Mouse (Mus musculus): ENCODE measurements around the gene Med12l. TPM values are rescaled to one million over a fixed set of nuclear protein-coding genes. Genes with fewer than 3 reads are reported as not detected.

The Med12l gene
- total and polyA plus RNA-seq, 3 experiments = 0.93 to 2.0 (median 1.5) TPM

DNA sequence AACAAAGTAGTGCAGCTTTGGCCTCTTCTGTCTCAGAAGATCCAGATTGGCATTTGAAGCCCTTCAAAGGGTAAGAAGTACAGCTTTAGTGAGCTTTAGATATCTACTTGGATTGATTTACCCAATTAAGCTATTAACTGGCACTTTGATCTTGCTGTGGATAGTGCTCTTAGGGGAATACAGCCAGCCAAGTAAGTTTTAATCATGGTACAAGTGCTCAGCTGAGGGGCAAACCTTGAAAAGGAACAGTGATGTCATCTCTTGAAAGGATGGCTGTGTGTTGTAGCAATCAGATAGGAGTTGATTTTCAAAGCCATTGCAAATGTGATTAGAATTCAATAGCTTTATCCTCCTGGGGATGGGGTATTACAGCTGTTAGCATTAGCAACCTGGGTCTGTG lies 176.5 kb downstream of the Med12l start:
- no peak for DNase-seq (ENCODE audit: extremely low read depth)
- Histone ChIP-seq H3K4me2 (ENCODE audit: insufficient read depth, low read depth, poor library complexity, severe bottlenecking) (no peak overlapping the region), H3K36me3 (replicated peaks in 1 of 2; ENCODE audit: control insufficient read depth in 1 of 2, insufficient read depth in 1 of 2, low read length in 1 of 2) (no peaks in the 10 kb centered on the region), H3K4me3 (replicated peaks in 1 of 3; ENCODE audit: low read depth in 2 of 3, low read length in 2 of 3, poor library complexity in 1 of 3) (no peak overlapping the region), H3K27me3 (replicated peaks) (no peaks in the 10 kb centered on the region), H3K79me2 (replicated peaks; ENCODE audit: control insufficient read depth, extremely low read depth, insufficient read depth, poor library complexity, severe bottlenecking) (no peaks in the 10 kb centered on the region), H3K27ac (ENCODE audit: insufficient read depth, low read depth) (no peak overlapping the region), H3K9ac (ENCODE audit: insufficient read depth, low read depth) (no peak overlapping the region), H3K9me3 (replicated peaks; ENCODE audit: low read length) (no peaks in the 10 kb centered on the region), H3K4me1 (ENCODE audit: control insufficient read depth in 1 of 2, insufficient read depth in 2 of 2) (peaks cover 0 to 6% of the 10 kb centered on the region in 2 experiments; a peak in 1 of 4 replicates)
- dilution Hi-C loops (cut with MboI; ENCODE audit: extremely low pct_ligation_motif_present, extremely low pct_unique_long_range_greater_than_20kb, low sequenced_read_pairs) = no loop called here
- in situ Hi-C loops (cut with MboI; ENCODE audit: low pct_ligation_motif_present, low pct_unique_long_range_greater_than_20kb, low sequenced_read_pairs) = loop anchor here (10.0 kb wide), 1 partner anchor 143 kb away; no protein-coding TSS in a partner anchor
- TF ChIP-seq JUN (IDR thresholded peaks at IDR 0.05; ENCODE audit: insufficient read depth, low read depth, low read length) (no peak), TCF12 (IDR thresholded peaks at IDR 0.05; ENCODE audit: low read depth, low read length) (no peak), CHD1 (IDR thresholded peaks at IDR 0.05; ENCODE audit: low read depth, low read length) (no peak), SIN3A (IDR thresholded peaks at IDR 0.05; ENCODE audit: low read length) (no peak), MAFK (IDR thresholded peaks at IDR 0.05; ENCODE audit: insufficient replicate concordance, low read length) (no peak), TBP (conservative IDR thresholded peaks at IDR 0.05; ENCODE audit: low read depth, low read length) (no peak), ETS1 (conservative IDR thresholded peaks at IDR 0.05; ENCODE audit: low read depth, low read length) (no peak), MXI1 (IDR thresholded peaks at IDR 0.05; ENCODE audit: low read depth, low read length) (no peak), HCFC1 (IDR thresholded peaks at IDR 0.05; ENCODE audit: low read depth, low read length) (no peak), POLR2A (IDR thresholded peaks at IDR 0.05; ENCODE audit: low read depth, low read length) (no peak), JUND (conservative IDR thresholded peaks at IDR 0.05; ENCODE audit: low read depth, low read length) (no peak), E2F4 (IDR thresholded peaks at IDR 0.05; ENCODE audit: insufficient replicate concordance, low read depth, low read length) (no peak), UBTF (IDR thresholded peaks at IDR 0.05; ENCODE audit: low read depth, low read length) (no peak), MAX (IDR thresholded peaks at IDR 0.05; ENCODE audit: low read length) (no peak), MYC (IDR thresholded peaks at IDR 0.05; ENCODE audit: low read depth, low read length) (no peak), EP300 (IDR thresholded peaks at IDR 0.05; ENCODE audit: low read length) (no peak), NRF1 (IDR thresholded peaks at IDR 0.05; ENCODE audit: low read depth, low read length) (no peak), ZKSCAN1 (IDR thresholded peaks at IDR 0.05; ENCODE audit: borderline replicate concordance, low read depth, low read length) (no peak)

DNA sequence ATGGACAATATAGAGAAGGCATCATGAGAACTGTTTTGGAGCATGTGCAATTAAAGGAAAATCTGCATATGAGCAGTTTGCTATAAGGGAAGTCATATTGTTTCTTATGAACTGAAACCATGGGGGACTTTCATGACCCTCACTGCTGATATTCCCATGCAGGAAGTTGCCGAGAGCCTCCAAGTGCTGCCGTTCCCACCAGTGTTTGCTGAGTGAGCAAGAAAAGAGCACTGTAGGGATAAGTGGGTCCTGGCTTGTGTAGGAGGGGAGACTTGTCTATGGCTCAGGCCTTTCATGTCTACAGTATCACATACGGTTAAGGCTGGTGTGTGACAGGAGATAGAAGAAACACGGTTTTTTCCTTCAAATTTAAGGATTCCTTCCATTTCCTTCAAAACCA lies 180.0 kb downstream of the Med12l start:
- peaks cover 0 to 6% of the 10 kb centered on the region in 2 experiments; a peak in 1 of 4 replicates for H3K4me1 ChIP-seq (ENCODE audit: control insufficient read depth in 1 of 2, insufficient read depth in 2 of 2)
- H3K79me2 ChIP-seq (replicated peaks; ENCODE audit: control insufficient read depth, extremely low read depth, insufficient read depth, poor library complexity, severe bottlenecking) = no peaks in the 10 kb centered on the region
- H3K36me3 ChIP-seq (replicated peaks in 1 of 2; ENCODE audit: control insufficient read depth in 1 of 2, insufficient read depth in 1 of 2, low read length in 1 of 2) = no peaks in the 10 kb centered on the region
- TF ChIP-seq NRF1 (IDR thresholded peaks at IDR 0.05; ENCODE audit: low read depth, low read length) = no peak
- no peak overlapping the region for H3K27ac ChIP-seq (ENCODE audit: insufficient read depth, low read depth)
- H3K4me2 ChIP-seq (ENCODE audit: insufficient read depth, low read depth, poor library complexity, severe bottlenecking) = no peak overlapping the region
- no peaks in the 10 kb centered on the region for H3K27me3 ChIP-seq (replicated peaks)
- no peak overlapping the region for H3K4me3 ChIP-seq (replicated peaks in 1 of 3; ENCODE audit: low read depth in 2 of 3, low read length in 2 of 3, poor library complexity in 1 of 3)
- DNase-seq (ENCODE audit: extremely low read depth) = no peak
- in situ Hi-C loops (cut with MboI; ENCODE audit: low pct_ligation_motif_present, low pct_unique_long_range_greater_than_20kb, low sequenced_read_pairs) = loop anchor here (10.0 kb wide), 1 partner anchor 139 kb away; no protein-coding TSS in a partner anchor
- H3K9ac ChIP-seq (ENCODE audit: insufficient read depth, low read depth) = no peak overlapping the region
- H3K9me3 ChIP-seq (replicated peaks; ENCODE audit: low read length) = no peaks in the 10 kb centered on the region
- dilution Hi-C loops (cut with MboI; ENCODE audit: extremely low pct_ligation_motif_present, extremely low pct_unique_long_range_greater_than_20kb, low sequenced_read_pairs) = no loop called here
